Mouse (Mus musculus) layer of hippocampus, postnatal 25 days (tissue): ENCODE results near the gene Zfp771. TPM values are rescaled to one million over a fixed set of nuclear protein-coding genes. Genes with fewer than 3 reads are reported as not detected.
"Not testable (repeated sequence)": the region's sequence is repeated elsewhere in the genome, so short reads cannot be mapped to it uniquely, and the experiment has no call there.

Experiments used
- DNase-seq, 2 experiments: peaks; one replicate each; pipeline ENCODE4 v3.0.0; 2022; ENCODE audit warnings: mixed read lengths in 2 of 2, low spot score in 1 of 2; ENCODE audit errors: extremely low spot score in 1 of 2
- total RNA-seq, 2 experiments: library from RNA; stranded (reverse); gene quantifications; 2 replicates each; pipeline ENCODE4 v1.2.3; 2021

The Zfp771 gene
- total RNA-seq, 2 experiments from 2014 or later = 67.4 to 73.4 TPM

- DNase-seq = not testable (repeated sequence)
Measured at GRCm38 (mm10) chr7:127250511-127250910, 6.4 kb downstream of the Zfp771 start.

- DNase-seq = no peak
Measured at GRCm38 (mm10) chr7:127252414-127252813, 8.3 kb downstream of the Zfp771 start.

DNA sequence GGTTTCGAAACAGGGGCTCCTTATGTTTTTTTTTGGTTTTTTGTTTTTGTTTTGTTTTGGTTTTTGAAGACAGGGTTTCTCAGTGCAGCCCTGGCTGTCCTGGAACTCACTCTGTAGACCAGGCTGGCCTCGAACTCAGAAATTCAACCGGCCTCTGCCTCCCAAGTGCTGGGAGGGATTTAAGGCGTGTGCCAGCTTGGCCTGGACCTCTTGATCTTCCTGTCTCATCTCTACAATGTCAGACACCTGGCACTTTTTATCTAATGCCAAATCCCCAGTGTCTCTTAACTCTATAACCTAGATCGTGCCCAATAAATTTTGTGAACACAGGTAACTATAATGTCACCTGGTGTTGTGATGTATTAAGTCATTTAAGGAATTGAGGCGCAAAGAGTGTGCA is 9.3 kb downstream of the Zfp771 start:
- DNase-seq = no peak

GRCm38 (mm10) chr7:127253821-127254769 is 10.0 kb downstream of the Zfp771 start:
- DNase-seq = peak; percentile 90 to 91

GRCm38 (mm10) chr7:127255008-127255407 is 10.9 kb downstream of the Zfp771 start:
- DNase-seq = no peak

DNA sequence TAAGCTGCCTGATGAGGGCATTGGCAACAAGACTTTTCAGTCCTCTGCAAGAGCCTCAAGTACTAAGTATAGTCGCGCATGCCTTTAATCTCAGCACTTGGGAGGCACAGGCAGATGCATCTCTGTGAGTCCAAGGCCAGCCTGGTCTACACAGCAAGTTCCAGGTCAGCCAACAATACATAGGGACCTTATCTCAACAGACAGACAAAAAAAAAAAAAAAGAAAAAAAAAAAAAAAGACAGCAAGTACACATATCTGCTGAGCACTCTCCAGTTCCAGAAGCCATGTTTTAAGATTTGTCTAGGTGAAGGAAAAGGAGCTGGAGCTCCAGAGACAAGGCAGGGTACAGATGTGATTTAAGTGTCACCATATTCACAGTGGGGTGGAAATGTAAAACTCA is 11.9 kb downstream of the Zfp771 start:
- DNase-seq = no peak

GRCm38 (mm10) chr7:127256518-127256917 is 12.4 kb downstream of the Zfp771 start:
- no peak for DNase-seq

DNA sequence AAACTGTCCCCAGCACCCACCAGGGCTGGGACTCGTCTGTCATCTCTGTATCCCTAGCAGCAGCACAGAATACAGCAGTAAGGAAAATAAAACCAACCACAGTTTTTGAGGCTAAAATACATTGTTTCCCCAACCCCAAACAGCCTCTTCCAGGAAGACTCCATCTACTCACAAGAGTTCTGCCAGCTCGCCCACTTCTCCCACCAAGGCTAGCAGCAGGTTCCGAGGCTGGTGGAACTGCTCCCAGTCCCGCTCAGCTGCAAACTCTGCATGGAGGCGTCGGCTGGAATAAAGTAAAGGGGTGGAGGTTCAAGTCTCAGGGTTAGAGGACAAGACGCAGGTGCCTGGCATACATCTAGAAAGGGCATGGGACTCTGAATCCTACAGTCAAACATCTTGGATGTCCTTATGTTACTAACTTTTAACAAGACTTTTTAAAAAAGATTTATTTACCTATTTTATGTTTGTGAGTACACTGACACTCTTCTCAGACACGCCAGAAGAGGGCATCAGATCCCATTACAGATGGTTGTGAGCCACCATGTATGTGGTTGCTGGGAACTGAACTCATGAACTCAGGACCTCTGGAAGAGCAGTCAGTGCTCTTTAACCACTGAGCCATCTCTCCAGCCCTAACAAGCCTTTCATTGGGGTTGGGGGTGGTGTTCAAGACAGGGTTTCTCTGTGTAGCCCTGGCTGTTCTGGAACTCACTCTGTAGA is 15.3 kb downstream of the Zfp771 start:
- DNase-seq = no peak

- peak; percentile 85 to 88 for DNase-seq
Measured at GRCm38 (mm10) chr7:127260309-127261111, 16.4 kb downstream of the Zfp771 start, which contains the start of gene Dctpp1. TSS of gene Dctpp1 (minus strand) at chr7:127260709.

DNA sequence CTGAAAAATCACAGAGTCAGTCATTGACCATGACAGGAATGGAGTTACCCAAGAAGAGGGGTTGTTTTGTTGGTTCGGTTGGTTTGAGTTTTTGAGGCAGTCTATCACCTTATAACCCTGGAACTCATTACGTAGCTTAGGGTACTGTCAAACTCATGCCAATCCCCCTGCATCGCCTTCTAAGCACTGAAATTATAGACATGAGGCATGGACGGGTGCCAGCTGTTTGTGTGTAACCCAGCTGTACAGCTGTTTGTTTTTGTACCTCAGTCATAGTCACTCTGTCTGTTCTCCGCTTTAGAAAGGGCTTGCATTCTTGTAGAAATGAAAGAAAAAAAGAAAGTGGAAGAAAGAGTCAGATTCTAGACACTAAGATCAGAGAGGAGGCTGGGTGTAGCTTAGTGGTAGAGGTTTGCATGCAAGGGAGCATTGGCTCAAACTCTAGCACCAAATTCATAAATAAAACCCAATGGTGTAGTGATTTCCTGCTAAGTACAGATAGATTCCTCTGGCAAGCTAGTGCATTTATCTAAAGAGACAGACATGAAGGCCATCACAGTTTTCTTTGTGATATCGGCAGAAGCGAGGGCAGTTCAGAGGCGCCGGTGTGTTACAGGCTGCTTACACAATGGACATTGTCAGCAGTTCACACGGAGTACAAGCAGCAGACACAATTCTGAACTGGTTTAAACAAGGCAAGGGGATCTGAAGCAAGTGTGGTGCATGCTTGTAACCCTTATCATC is 18.3 kb downstream of the Zfp771 start:
- DNase-seq = no peak

- no peak for DNase-seq
Measured at GRCm38 (mm10) chr7:127263526-127263925, 19.5 kb downstream of the Zfp771 start.

DNA sequence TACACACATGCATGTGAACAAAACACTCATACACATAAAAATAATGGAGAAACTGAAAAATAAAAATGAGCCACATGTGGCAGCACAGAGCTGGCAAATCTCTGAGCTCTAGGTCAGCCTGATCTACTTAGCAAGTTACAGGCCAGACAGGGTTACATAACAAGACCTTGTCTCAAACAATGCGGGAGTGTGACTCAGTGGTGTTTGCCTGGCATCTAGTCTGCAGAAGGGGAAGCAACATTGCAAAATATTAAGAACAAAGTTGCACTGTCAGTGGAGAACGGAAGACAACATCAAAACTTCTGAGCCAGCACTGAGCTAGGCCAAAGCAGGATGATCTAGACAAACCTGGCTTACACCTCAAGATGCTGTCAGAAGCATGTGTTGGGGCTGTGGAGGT is 26.2 kb downstream of the Zfp771 start:
- DNase-seq = no peak

DNA sequence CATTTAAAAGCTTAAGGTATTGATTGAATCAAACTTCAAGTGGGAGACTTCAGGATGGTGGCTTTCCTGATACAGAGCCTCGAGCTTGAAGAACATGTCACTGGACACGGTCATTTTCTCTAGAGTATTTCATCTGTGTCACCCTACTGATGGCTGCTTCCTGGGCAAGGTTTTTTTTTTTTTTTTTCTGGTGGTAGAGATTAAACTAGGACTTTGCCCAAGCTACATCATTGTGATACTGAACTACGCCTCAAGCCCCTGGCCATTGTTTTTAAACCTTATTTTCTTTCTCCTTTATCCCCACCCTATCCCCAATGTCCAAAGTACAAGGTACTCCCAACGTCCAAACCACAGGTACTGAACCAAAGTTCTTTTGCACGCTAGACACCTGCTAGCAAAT is 26.6 kb downstream of the Zfp771 start:
- no peak for DNase-seq

DNA sequence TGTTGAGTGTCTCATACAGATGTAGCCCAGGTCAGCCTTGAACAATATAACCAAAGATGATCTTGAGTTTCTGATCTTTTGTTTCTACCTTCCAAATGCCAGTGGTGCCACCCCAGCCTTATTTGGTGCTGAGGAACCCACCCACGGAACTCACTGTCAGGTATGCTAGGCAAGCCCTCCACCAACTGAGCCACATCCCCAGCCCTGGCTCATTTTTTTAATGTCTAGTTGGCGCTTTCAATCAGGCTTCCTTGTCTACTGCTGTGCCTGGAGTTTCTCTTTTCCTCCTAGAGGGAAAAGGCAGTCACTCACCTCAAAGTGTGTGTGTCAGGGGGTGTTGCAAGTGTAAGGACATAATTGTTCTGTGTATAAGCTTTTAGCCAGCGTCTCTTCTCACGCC is 27.0 kb downstream of the Zfp771 start:
- no peak for DNase-seq

DNA sequence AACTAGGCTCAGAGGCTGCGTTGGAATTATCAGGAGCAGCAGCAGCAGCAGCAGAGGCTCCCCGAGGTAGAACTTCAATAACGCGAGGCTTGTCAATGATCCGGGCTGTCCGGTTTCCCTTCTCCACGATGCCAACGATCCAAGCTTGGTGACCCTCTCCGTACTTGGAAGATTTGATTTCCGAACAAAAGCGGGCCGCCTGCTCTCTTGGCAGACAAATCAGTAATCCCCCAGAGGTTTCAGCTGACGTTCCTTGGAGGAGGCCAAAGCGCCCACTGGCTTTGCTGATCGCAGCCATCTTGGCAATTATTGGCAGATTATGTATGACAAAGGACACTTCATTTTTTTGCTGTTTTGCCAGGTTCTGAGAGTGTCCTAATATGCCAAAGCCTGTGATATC is 28.5 kb downstream of the Zfp771 start:
- no peak for DNase-seq

DNA sequence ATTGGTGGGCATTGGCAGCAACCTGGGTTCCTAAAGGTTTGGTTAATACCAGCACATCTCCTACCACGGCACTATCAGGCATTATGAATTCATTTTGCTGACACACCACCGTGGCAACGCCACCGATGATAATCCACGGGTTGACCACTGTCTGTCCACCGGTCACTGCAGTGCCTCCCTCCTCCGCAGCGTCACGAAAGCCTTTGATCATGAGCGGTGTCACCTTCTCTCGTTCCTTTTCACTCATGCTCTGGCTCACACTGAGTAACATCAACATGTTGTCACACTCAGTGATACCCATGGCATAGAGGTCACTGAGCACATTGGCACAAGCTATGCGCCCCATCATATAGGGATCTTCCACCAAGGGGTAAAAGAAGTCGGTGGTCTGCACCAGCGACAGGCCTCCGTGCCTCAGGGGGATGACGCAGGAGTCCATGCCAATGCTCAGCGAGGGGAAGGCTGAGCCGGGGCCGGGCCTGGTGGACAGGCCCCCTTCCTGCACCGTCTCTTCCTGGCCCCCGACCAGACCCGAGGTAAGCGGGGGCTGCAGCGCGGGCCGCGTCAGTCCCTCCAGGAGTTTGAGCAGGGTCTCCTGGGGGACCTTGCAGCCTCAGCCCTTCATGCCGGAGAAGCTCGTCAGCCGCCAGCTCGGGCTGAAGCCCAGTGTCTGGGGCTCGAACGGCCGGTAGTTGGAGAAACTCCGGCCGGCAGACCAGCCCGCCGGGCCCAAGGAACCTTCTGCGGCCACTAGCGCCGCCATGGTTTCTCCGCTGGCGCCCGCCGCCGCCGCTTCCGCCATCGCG is 29.2 kb downstream of the Zfp771 start:
- DNase-seq = peak in 1 of 2 experiments; percentile 23

- DNase-seq = peak; percentile 94 to 97
Measured at GRCm38 (mm10) chr7:127273925-127274789, 30.1 kb downstream of the Zfp771 start, which contains the start of gene Sephs2. TSS of gene Sephs2 (minus strand) at chr7:127274055.

DNA sequence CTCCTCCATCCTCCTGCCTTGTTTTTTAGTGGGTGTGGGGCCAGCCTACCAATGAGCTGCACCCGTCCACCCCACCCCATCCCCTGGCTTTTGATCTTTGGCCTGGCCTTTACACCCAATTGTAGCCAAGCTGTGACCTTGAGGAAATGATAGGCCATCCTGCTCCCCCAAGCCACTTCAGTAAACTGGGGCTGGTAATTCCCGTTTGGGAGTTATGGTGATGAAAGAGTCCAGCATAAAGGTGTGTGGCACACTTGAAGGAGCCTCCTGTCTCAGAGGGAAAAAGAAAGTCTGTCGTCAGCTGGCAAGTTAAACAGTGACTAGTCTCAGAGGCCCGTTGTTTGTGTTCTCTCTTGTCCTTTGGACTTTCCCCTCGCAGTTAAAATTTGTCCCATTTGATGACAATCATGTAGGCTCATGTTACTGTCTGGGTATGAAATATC is 32.5 kb downstream of the Zfp771 start:
- no peak for DNase-seq
